Mouse (Mus musculus) layer of hippocampus, adult 9-10 months (tissue): Measurements from ENCODE around the gene Tmc5.

ENCODE experiments used
- DNase-seq: peaks from one replicate; pipeline ENCODE4 v3.0.0; 2022; ENCODE audit warnings: low spot score

The Tmc5 gene

GRCm38 (mm10) chr7:118597201-118597600 lies at the start of gene Tmc5:
Gene Tmc5, plus strand, starts transcription at chr7:118597297.
- no peak for DNase-seq

- DNase-seq, result no peak
These were observed 49.6 kb upstream of the Tmc5 start for GRCm38 (mm10) chr7:118547451-118547850.

DNA sequence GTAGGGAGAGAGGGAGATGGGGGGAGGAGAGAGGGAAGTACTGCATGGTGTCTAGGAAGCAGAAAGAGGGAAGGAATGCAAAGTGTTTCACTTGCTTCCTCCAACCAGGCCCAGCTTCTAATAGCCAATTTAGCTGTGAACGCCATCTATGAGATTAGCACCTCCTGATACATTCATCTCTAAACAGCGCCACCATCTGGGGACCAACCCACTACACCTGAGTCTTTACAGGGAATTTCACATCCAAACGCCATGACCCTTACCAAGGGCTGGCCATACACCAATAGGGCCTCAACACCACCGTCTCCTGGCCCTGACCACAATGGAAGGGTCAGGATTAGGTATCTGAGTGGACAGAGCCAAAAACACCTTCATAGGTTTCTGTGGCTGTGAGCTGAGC lies 43.2 kb upstream of the Tmc5 start:
- no peak for DNase-seq

GRCm38 (mm10) chr7:118554290-118554689 lies 42.8 kb upstream of the Tmc5 start:
- DNase-seq, result no peak

DNA sequence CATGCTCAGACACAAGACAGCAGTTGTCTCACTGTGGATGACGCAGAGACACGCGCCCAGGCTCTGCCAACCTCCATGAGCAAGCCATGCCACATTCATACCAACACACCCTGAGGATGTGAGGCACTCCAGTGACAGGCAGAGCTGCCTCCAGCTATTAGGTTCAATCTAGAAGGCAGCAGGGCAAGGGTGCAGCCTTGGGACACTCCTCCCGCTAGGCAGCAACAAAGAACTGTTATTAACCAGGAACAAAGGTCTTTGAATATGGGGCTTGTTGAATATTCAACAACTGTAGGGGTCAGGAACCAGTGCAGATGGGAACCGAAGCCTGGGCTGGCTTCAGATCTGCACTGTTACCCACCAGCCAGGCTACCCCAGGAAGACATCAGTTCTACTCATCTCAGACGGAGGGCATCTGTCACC lies 28.0 kb upstream of the Tmc5 start:
- peak; percentile 38 for DNase-seq

DNA sequence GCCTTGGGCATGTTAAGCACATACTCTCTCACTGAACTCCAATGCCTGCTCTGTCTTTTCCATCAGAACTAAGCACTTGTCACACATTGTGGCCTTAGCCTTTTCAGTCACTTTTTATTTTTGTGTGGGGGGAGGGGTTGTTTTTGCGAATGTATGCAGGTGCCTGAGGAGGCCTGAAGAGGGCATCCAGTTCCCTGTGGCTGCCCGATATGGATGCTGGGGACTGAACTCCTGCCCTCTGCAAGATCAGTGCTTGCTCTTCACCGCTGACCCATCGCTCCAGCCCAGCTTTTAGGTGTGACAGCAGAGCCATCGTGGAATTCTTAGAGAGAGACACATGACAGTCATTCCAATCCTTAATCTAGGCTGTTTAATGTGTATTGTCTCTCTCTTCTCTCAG lies 25.7 kb upstream of the Tmc5 start:
- no peak for DNase-seq

DNA sequence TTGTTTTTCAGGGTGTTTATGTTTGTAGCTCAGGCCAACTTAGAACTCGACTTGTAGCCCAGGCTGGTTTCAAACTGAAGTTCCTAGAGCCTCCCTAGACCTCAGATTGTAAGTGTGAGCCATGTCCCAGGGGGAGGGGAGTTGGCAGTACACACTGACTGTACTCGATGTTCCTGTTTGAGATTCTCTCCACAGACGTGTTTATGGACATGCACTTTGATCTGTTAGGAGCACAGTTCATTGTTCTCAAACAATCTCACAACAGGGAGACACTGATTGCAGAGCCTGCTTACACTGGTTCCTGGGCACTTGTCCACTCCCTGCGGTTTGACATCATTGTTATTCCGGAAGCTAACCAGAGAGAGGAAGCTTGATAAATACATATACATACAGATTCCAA lies 25.1 kb upstream of the Tmc5 start:
- DNase-seq, result no peak

- no peak for DNase-seq
These were observed 18.8 kb upstream of the Tmc5 start for GRCm38 (mm10) chr7:118578269-118578668.

GRCm38 (mm10) chr7:118579938-118580337 lies 17.2 kb upstream of the Tmc5 start:
- DNase-seq, result no peak

GRCm38 (mm10) chr7:118583821-118584220 lies 13.3 kb upstream of the Tmc5 start:
- DNase-seq, result no peak

- no peak for DNase-seq
These were observed 12.7 kb upstream of the Tmc5 start, which contains the start of gene Tmc7 for GRCm38 (mm10) chr7:118584257-118584907. Gene Tmc7, minus strand, starts transcription at chr7:118584736.

- DNase-seq, result no peak
These were observed 12.2 kb upstream of the Tmc5 start for GRCm38 (mm10) chr7:118584926-118585325.

GRCm38 (mm10) chr7:118585856-118586255 lies 11.2 kb upstream of the Tmc5 start:
- no peak for DNase-seq

GRCm38 (mm10) chr7:118590726-118591305 lies 6.3 kb upstream of the Tmc5 start:
- DNase-seq, result no peak

DNA sequence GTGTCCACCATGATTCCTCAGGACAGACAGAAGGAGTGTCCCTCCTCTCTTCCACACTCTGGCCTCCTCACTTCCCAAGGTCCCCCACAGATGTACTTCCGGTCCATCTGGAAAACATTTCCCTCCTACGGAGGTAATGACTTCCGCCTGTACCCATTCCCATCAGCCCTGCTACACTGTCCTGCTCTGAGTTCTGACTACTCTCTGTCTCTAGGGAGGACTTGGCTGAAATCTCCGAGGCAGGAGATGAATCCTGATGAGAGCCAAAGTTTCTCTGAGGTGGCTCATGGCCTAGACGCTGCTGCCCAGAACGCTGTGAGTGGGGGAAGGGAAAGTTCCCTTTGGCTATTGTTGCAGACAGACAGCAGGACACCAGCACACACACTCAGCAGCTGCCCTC lies 5.0 kb upstream of the Tmc5 start:
- DNase-seq, result no peak

- peak; percentile 49 for DNase-seq
These were observed 3.3 kb upstream of the Tmc5 start for GRCm38 (mm10) chr7:118593567-118594407.

- no peak for DNase-seq
These were observed 2.5 kb upstream of the Tmc5 start for GRCm38 (mm10) chr7:118594611-118595010.

GRCm38 (mm10) chr7:118595228-118595627 lies 1.9 kb upstream of the Tmc5 start:
- peak; percentile 95 for DNase-seq

DNA sequence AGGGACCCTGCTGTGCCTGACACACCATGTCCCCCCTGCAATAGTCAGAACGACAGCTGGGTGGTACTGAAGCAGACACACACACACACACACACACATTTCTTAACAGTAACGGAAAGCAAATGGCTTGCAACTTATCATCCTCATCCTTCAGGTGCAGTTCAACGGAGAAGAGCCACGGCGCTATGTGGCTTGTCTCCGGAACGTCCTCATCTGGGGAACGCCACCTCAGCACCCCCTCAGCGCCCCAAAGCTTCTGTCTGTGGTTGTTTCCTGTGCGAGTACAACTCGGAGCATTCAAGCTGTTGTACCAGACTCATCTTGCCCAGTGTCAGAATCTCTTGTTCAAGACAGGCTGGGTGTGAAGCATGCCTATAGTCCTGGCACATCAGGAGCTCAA lies 826 bp upstream of the Tmc5 start:
- DNase-seq, result no peak

DNA sequence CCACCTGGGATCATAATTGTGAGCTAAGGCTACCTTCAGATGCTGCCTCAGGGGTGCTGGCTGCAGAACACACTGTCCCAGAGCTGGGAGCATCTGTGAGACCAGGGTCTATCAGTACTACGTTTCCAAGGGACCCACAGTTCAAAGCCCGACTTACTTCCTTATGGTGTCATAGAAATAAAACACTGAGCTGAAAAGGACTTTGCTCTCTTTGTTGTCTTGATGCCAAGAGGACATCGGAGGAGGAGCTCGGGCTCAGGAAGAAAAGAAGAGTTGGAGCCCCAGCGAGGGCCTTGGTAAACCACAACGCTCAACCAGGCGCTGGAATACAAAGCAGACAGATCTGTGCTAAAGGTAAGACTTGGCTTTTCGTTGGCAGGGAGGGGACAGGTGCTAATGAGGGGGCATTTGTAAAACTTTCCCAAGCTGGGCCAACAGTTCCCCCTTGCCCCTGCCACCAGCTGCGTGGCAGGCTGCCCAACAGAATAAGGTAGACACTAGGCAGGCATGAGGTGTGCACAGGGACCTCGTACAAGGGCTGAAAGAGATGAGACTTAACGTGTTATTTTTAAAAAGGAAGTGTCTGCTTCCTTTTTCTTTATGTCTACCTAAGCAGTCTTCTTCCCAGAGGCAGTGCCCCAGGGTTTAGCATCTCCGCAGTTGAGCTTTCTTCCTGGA lies 3.0 kb downstream of the Tmc5 start:
- no peak for DNase-seq

DNA sequence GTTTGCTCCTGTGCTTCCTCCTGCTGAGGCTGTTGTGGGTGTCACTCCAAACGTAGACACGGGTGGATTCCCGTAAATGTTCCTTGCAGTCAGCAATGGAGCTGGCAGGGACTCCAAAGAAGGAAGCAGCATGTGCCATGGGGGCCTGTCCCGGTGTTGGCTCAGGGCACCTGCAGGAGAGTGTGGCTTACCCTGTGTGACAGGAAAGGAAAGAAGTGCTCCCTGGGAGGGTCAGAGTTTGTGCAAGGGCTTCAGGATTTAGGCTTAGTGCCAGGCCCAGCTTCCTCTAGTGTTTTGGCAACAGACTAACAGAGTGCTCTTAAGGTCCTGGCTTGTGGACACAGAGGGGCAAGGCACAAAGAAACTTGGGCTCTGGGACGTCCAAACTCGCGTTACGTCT lies 7.7 kb downstream of the Tmc5 start:
- DNase-seq, result no peak

- no peak for DNase-seq
These were observed 12.7 kb downstream of the Tmc5 start for GRCm38 (mm10) chr7:118609815-118610214.

DNA sequence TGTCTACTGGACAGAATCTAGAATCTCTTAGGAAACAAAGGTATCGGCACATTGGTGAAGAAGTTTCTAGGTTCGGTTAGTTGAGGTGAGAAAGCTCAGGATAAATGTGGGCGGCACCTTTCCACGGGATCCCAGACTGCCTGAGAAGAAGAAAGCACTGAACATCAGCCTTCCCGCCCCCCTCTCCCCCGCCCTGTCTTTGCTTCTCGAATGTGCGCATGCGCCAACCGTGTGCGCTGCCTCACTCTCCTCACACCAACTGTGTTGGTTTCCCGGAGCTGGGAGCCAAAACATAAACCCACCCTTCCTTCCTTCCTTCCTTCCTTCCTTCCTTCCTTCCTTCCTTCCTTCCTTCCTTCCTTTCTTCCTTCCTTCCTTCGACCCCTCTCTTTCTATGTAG lies 13.6 kb downstream of the Tmc5 start:
- no peak for DNase-seq
